Mouse (Mus musculus) liver, adult 2 months (tissue): ENCODE data around the gene Ecsit. TPM values are rescaled to one million over a fixed set of nuclear protein-coding genes. Genes with fewer than 3 reads are reported as not detected.

Source experiments
- DNase-seq: peaks from one replicate; pipeline ENCODE4 v3.0.0-alpha.2; 2011; ENCODE audit warnings: low read depth, low spot score; ENCODE audit errors: extremely low read depth
- H3K27ac ChIP-seq: fragments of 200-500 bp; replicated peaks from 2 replicates; pipeline ENCODE4 v1.5.1; 2012; ENCODE audit warnings: low read depth, mild to moderate bottlenecking, control low read depth, inconsistent platforms, low read length; ENCODE audit not compliant: insufficient read depth
- H3K27me3 ChIP-seq: fragments of 200-500 bp; 2 replicates; pipeline ENCODE4 v1.6.1; 2012; ENCODE audit warnings: mild to moderate bottlenecking, moderate library complexity, low read length, inconsistent platforms; ENCODE audit not compliant: control insufficient read depth, insufficient read depth
- H3K36me3 ChIP-seq: fragments of 200-500 bp; 2 replicates; pipeline ENCODE4 v1.6.1; 2012; ENCODE audit warnings: low read length, inconsistent platforms; ENCODE audit not compliant: control insufficient read depth, insufficient read depth
- H3K4me1 ChIP-seq: fragments of 200-500 bp; 2 replicates; pipeline ENCODE4 v1.6.1; 2011; ENCODE audit warnings: low read length; ENCODE audit not compliant: control insufficient read depth, insufficient read depth
- H3K4me3 ChIP-seq: fragments of 200-500 bp; 2 replicates; pipeline ENCODE4 v1.5.1; 2011; ENCODE audit warnings: low read depth, mild to moderate bottlenecking, control low read depth, low read length, moderate library complexity; ENCODE audit not compliant: insufficient read depth
- H3K79me2 ChIP-seq: fragments of 200-500 bp; 2 replicates; pipeline ENCODE4 v1.6.1; 2012; ENCODE audit warnings: inconsistent platforms, mild to moderate bottlenecking, low read length, moderate library complexity; ENCODE audit not compliant: control insufficient read depth, insufficient read depth
- H3K9ac ChIP-seq: fragments of 200-500 bp; 2 replicates; pipeline ENCODE4 v1.6.1; 2012; ENCODE audit warnings: low read depth, mild to moderate bottlenecking, control low read depth, inconsistent platforms, low read length
- CTCF ChIP-seq: fragments of 200-500 bp; IDR thresholded peaks from 2 replicates; pipeline ENCODE4 v1.5.1; 2011; ENCODE audit warnings: low read depth, low read length, control low read depth
- POLR2A ChIP-seq: fragments of 200-500 bp; IDR thresholded peaks from 2 replicates; pipeline ENCODE4 v1.6.1; 2011; ENCODE audit warnings: low read length, control low read depth; ENCODE audit not compliant: insufficient read depth; ENCODE audit errors: extremely low read depth
- WGBS: fragments of 180-500 bp; shearing (Covaris S2); methylation state at CpG from one replicate; pipeline ENCODE4 v1.1.7; 2018; 5-methylcytosine and 5-hydroxymethylcytosine counted together
- polyA plus RNA-seq: library from polyadenylated mRNA; depleted of rRNA; stranded (reverse); fragments of >200 nt; gene quantifications from 2 replicates; pipeline ENCODE4 v1.2.3, GENCODE M21; 2012
- total RNA-seq: library from RNA; depleted of rRNA; stranded (reverse); fragments of >200 nt; gene quantifications from 2 replicates; pipeline ENCODE4 v1.2.3, GENCODE M21; 2014

The Ecsit gene
- total and polyA plus RNA-seq, 2 experiments, result 34.1 to 63.9 TPM

GRCm38 (mm10) chr9:22124169-22124568, 38.9 kb upstream of the Ecsit start:
- H3K27ac ChIP-seq, result no peak overlapping the region
- no peaks in the 10 kb centered on the region for H3K27me3 ChIP-seq
- H3K9ac ChIP-seq, result no peak overlapping the region
- DNase-seq, result no peak
- no peaks in the 10 kb centered on the region for H3K79me2 ChIP-seq
- TF ChIP-seq CTCF (no peak), POLR2A (no peak)
- no peaks in the 10 kb centered on the region; the same call in 1 of the 2 replicates for H3K4me1 ChIP-seq
- peaks cover 3% of the 10 kb centered on the region; the same call in 1 of the 2 replicates for H3K36me3 ChIP-seq
- no peak overlapping the region for H3K4me3 ChIP-seq
- WGBS, result 94% methylated on average over 3 of the region's 3 CpGs

- no peak overlapping the region for H3K9ac ChIP-seq
- peaks cover 3% of the 10 kb centered on the region; the same call in 1 of the 2 replicates for H3K36me3 ChIP-seq
- H3K4me3 ChIP-seq, result no peak overlapping the region
- H3K27me3 ChIP-seq, result no peaks in the 10 kb centered on the region
- H3K27ac ChIP-seq, result no peak overlapping the region
- WGBS, result 89% methylated on average over 7 of the region's 7 CpGs
- no peaks in the 10 kb centered on the region; the same call in 1 of the 2 replicates for H3K4me1 ChIP-seq
- DNase-seq, result no peak
- TF ChIP-seq CTCF, result no peak
- TF ChIP-seq POLR2A, result no peak
- H3K79me2 ChIP-seq, result no peaks in the 10 kb centered on the region
Observed at GRCm38 (mm10) chr9:22123069-22123609, 37.9 kb upstream of the Ecsit start.

- Histone ChIP-seq H3K4me1 (peaks cover 3% of the 10 kb centered on the region; the same call in 1 of the 2 replicates), H3K4me3 (no peak overlapping the region), H3K27me3 (no peaks in the 10 kb centered on the region), H3K9ac (no peak overlapping the region), H3K79me2 (no peaks in the 10 kb centered on the region), H3K27ac (no peak overlapping the region), H3K36me3 (no peaks in the 10 kb centered on the region; the same call in 1 of the 2 replicates)
- whole genome bisulfite sequencing, result 89% methylated on average over 3 of the region's 3 CpGs
- TF ChIP-seq CTCF (no peak), POLR2A (no peak)
- DNase-seq, result no peak
Observed at GRCm38 (mm10) chr9:22122005-22122404, 36.8 kb upstream of the Ecsit start.

- Histone ChIP-seq H3K79me2 (no peaks in the 10 kb centered on the region), H3K36me3 (no peaks in the 10 kb centered on the region), H3K27ac (no peak overlapping the region), H3K4me3 (no peak overlapping the region), H3K4me1 (peaks cover 3% of the 10 kb centered on the region; the same call in 1 of the 2 replicates), H3K9ac (no peak overlapping the region), H3K27me3 (no peaks in the 10 kb centered on the region)
- no peak for TF ChIP-seq CTCF
- no peak for TF ChIP-seq POLR2A
- no peak for DNase-seq
Observed at GRCm38 (mm10) chr9:22121545-22121944, 36.3 kb upstream of the Ecsit start.

GRCm38 (mm10) chr9:22119543-22119942, 34.3 kb upstream of the Ecsit start:
- H3K4me3 ChIP-seq, result no peak overlapping the region
- peak; percentile 74 for DNase-seq
- WGBS, result 48% methylated on average over 4 of the region's 4 CpGs
- no peak for TF ChIP-seq CTCF
- TF ChIP-seq POLR2A, result no peak
- H3K9ac ChIP-seq, result no peak overlapping the region
- no peaks in the 10 kb centered on the region for H3K36me3 ChIP-seq
- H3K79me2 ChIP-seq, result peaks cover 3% of the 10 kb centered on the region; the same call in 1 of the 2 replicates
- H3K4me1 ChIP-seq, result peaks cover 7% of the 10 kb centered on the region; the same call in 1 of the 2 replicates
- no peaks in the 10 kb centered on the region for H3K27me3 ChIP-seq
- H3K27ac ChIP-seq, result peak overlapping the region; percentile 0

- H3K9ac ChIP-seq, result no peak overlapping the region
Observed at GRCm38 (mm10) chr9:22117754-22118456, 32.7 kb upstream of the Ecsit start.

More at GRCm38 (mm10) chr9:22117754-22118456, 32.7 kb upstream of the Ecsit start:
- DNase-seq, result peak; percentile 87
- Histone ChIP-seq H3K27ac (no peak overlapping the region), H3K4me1 (peaks cover 7% of the 10 kb centered on the region; the same call in 1 of the 2 replicates), H3K36me3 (peaks cover 5% of the 10 kb centered on the region), H3K4me3 (peak overlapping the region; percentile 53; the same call in 1 of the 2 replicates), H3K27me3 (no peaks in the 10 kb centered on the region), H3K79me2 (peaks cover 3% of the 10 kb centered on the region; the same call in 1 of the 2 replicates)
- WGBS, result 35% methylated on average over 10 of the region's 10 CpGs
- TF ChIP-seq CTCF, result peak; percentile 34
- no peak for TF ChIP-seq POLR2A
